Mouse (Mus musculus) layer of hippocampus, adult 11-12 months (tissue): ENCODE measurements at regions not wholly inside any gene's neighbourhood (a gene's known extent, or its start where the extent isn't known, plus 50 kb on each side); places are given as distances from the start of the nearest gene placed in this dataset.

ENCODE experiments used
- DNase-seq: peaks from one replicate; pipeline ENCODE4 v3.0.0; 2022; ENCODE audit warnings: low spot score

DNA sequence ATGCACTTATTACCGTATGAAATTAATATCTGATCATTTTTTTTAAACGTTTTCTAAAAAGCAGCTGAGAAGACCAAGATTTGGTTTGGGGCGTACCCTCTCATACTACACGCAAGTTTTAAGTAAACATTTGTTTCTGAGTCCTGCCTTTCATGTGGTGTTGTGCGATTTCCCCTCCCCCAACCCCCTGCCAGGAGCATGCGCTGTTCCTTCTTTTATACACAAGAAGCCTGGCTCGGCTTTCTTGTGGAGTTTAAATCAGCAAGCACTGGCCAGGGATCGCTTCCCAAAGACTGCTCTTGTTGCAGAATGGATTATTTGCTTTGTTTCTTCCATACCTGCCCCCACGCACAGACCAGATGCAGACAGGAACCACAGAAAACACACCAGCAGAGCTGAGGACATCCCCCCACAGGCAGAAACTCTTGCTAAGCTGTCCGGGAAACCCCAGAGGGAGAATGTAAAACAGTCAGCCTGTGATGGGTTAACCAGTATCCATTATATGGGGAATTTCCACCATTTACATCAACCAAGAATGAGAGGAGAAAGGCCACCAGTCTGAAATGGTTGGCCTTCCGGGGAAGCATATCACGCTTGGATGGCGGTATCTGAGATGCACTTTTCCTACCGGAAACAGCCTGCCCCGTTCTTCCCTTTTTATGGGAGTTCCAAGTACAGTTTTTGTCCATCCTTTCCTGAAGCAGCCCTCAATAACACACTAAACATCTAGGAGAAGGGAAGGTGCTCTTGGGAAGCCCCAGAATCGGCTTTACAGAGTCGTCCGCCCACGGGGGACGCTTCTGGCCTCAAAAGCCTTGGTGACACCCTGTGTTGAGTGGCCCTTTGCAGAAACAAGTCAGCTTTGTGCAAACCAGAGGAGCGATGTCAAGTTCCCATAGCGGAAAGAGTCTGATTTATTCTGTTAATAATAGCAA lies 91.3 kb downstream of the Tomm20 start:
- no peak for DNase-seq

DNA sequence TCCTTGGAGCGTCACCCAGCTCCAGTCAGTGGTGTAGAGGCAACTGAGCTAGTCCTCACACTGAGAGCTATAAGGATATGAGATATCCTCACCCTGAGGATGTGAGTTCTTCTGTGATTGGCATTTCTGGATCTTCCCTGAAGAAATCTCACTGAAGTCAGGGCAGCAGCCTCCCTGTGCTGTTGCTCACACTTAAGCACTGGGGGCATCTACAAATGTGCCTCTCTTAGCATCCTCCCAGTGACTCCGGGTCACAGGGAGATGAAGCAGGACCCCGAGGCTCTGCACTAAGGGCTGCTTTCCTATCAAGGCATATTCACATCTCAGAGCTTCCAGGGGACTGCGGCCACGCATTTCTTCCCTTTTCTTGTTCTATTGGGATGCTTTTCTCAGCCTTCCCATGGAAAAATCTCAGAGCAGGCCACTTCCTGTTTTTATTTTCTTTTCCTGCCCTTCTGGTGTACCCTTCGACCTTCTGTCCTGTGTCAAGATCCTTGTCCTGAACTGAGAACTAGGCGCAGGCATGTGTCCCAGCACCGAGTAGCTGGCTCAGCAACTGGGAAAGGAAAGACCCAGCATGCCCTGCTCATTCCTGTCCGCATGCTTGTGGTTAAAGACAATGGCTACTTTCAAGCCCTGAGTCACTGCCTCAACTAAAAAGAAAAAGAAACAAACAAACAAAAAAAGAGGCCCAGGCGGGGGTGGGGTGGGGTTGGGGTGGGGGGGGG lies 92.8 kb downstream of the Tomm20 start:
- no peak for DNase-seq

DNA sequence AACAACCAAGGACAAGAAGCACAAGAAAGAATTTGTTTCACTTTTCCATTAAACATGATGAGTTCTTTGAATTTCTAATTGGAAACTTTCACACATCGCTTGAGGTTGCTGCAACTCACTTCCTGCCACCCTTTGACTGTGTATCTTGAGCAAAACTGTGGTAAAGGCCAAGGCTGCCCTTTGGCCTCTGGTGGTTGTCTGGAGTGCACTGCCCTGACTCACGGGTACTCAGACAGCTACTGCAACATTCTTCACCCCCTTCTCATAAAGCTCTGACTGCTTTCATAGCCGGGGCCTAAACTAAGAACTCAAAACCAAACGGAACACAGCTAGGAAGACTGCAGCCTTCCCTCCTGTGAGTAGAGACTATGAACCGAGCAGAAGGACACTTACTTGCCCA lies 93.5 kb downstream of the Tomm20 start:
- DNase-seq, result no peak

DNA sequence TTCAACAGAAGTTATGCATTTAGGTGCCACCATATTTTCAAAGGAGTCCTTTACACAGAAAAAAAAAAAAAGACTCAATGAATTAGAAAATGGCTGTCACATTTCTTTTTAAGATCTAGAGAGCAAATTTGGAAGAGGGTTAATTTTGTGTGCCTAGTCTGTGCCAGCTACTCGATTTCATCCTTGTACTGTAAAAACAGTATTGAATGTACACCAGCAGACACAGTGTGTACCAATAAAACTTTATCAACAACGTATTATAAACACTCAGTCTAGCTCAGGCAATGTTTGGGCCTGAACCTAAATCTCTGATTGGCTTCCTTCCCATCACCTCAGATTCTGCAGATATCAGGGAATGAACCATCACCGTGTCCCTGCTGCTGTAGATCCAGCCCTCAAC lies 93.9 kb downstream of the Tomm20 start:
- no peak for DNase-seq

DNA sequence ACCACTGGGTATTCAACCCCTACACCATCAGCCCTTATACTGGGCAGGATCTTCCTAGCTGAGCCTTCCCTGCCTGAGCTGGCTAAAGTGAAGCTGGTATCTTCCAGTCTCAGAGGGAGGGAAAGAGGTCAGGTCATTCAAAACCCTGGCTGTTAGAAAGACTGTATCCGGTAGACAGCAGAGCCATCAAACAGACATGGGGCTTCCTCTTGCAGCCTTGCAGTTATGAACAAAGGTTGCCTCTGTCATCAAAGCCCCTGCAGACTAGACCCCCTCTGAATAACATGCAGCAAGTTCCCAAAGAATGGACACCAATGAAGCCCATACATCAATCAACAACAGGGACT lies 95.5 kb downstream of the Tomm20 start:
- DNase-seq, result no peak

DNA sequence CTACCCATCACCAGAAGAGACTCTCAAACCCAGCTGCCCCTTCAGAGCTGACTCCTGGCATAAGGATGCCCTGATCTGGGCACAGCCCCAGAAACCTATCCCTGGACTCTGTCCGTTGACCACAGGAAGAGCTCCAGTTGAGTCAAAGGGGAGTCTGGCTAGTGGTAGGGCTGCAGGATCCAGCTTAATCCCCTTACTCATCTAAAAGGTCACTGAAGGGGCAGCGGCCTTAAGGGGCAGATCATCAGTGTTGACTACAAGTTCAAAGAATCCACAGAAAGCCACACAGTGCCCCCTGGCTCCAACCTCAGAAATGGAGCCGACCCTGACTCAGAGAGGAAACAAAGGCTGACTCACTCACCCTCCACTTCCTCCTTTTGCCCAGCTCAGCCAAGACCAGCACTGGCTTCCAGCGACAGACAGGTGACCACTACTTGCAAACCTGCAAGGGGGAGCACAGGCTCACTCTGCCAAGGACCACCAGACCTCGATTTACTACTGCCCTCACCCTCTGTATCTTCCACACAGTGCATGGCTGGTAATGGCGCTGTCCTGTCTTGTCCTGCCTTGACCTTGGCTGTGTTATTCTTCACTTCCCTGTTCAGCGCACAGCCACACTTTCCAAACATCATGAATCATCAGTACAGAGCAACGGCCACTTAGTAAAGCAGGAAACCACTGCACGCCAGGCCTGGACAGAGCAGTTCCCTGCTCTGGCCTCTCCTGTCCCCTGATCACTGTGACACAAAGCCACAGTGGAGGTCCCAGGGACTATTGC lies 96.0 kb downstream of the Tomm20 start:
- peak; percentile 73 for DNase-seq

DNA sequence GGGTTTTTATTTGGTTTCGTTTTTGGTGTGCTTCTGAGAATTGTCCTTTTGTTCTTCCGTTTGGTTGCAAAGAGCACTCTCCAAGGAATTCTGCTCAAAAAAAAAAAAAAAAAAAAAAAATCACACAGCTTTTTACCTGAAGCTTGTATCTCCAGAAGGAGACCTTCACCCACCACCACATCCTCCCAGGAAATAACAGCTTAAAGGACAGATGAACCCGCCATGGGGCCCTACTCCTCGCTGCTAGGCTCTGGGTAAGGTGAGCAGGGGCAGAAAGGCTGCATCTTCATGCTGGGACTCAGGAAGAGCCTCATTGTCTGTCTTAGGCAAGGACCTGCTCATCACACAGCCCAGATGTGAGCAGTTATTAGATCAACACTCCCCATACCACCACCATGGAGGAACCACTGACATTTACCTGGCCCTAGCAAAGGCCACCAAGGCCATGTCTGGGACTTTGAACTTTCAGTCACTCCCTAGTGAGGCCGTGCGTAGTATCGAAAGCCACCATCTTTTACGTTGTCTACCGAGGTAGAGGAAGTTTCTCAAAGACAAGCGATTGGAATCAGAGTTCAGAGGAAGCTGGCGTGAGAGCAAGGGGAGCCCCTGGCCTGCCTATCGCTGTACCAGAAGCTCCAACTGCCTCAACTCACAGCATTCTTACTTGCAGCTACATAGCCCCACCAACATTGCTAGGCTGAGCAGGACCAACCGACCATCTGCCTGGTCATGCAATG lies 97.1 kb downstream of the Tomm20 start:
- DNase-seq, result no peak

DNA sequence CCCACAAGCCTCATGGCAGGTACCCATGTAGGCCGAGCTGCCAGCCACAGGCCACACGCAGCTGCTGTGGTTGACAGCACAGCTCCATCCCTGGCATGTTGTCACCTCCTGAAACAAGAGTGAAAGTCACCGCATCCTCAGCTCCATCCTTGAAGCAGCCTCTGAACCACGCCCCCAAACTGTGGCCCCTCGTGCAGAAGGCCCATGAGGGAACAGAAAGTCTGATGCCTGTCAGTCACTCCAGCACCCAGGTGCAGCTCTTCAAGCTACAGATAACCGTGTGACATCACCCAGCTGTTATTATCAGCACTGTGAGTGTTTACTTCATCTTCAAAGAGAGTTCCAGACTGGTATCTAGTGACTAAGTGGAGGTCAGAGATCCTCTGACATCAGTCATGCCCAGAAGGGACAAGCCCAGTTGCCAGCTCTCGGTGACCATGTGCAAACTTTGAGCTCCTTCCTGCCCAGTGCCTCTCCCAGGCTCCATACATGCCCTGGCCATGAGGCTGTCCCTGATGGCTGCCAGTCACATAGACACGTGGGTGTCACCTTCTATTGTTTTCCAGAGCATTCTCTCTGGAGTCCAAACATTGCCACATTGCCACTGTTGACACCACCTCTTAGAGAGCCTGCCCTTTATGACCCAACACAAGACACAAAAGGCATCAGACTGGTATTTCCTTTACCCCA lies 97.8 kb downstream of the Tomm20 start:
- peak; percentile 43 for DNase-seq

DNA sequence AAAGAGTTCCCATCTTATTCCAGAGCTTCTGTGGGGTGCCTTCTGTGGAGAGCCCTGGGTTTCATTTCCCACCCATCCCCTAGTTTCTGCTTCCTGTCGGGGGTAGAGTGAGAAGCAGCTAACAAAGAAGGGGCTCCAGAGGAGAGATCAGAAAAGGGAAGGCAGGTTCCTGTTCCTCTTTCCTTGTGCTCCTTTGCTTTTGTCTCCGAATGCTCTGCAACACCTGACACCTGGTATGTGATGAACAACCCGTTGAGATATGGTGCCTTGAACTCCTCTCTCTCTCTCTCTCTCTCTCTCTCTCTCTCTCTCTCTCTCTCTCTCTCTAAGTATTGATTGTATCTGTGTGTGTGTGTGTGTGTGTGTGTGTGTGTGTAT lies 99.5 kb downstream of the Tomm20 start:
- no peak for DNase-seq

DNA sequence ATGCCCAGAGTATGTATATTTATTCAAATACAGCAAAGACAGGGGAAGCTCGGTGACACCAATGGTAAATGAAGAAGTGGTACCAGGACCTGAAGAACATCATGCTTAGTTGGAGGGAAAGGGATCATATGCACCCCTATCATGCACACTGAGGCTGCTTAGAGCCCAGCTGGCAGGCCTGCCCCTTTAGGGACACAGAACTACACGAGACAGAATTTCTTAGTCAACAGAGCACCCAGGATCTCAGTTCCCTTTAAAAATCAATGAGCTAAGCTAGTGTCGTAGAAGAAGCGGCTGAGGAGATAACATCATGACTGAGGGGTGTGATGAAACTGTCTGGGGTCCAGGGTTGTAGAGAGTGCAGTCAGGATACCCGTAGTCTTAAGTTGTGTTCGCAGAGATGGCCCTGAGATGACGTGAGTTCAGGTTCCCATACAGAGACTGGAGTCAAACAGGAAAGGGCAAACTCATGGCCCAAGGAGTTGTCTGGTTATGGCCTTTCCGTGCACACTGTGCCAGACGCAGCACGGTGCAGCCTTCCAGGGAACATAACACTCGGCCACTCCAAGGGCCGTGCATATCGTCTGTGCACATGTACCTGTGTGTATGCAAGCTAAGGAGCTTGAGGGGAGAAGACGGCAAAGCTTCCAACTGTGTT lies 100.0 kb downstream of the Tomm20 start:
- DNase-seq, result no peak

DNA sequence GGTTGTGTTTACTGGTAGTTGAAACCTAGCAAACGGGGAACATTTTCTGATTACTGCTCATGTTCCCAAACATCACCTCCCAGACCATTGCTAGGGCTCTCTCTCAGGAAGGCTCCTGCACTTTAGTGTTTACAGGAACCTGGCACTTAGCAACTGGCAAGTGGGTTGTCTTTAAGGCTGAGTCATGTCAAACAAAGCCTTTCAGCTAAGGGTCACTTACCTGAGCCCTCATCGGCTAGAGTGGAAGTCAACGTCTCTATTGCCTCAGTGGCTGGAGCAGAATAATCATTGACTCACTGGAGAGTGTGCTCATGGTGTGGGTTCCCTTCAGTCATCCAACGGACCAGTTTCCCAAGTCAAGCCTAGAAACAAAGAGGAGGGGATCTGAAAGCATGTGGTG lies 101.0 kb downstream of the Tomm20 start:
- no peak for DNase-seq

DNA sequence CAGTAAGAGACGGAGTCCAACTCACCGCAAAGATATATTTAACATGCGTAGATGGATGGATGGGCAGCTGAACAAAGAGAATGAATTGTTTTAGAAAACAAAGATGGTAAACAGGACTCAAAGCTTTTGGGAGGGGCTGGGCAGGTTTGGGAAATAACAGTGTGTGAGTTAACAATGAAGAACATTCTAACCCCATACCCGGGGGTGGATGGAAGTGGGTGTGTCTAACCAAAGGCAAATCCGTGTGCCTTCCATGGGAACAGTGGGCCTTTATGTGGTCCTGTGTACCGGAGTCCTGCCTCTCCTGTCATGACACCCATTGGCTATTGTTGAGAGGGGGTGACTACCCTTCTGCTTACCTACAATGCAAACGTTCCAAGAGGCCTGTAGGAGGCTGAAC lies 104.5 kb downstream of the Tomm20 start:
- DNase-seq, result no peak

DNA sequence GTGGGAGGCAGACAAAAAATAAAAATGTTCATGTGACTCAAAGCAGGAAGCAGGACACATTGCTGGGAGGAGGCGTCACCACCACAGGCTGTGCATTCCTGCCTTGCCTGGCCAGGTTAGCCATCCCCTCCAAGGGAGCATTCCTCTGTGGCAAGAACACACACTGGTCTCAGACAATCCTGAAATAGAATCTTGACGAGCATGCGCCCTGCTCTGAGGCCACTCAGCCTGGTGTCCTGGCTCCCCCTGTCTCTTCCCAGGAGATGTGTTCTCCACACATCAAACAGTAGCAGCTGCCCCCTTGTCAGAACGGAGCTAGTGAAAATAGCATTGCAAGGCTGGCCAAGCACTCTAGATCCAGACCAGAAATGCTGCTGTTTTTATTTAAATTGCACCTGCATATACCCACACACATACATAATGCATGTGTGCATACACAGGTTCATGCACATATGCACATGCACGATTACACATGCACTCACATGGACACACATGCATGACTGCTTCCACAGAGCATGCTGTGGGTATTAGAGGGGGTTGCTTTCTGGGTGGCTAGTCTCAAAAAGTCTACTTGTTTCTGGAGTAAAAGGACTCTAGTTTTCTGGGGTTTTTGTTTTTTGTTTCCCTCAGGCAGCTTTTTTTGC lies 105.8 kb downstream of the Tomm20 start:
- peak; percentile 79 for DNase-seq

DNA sequence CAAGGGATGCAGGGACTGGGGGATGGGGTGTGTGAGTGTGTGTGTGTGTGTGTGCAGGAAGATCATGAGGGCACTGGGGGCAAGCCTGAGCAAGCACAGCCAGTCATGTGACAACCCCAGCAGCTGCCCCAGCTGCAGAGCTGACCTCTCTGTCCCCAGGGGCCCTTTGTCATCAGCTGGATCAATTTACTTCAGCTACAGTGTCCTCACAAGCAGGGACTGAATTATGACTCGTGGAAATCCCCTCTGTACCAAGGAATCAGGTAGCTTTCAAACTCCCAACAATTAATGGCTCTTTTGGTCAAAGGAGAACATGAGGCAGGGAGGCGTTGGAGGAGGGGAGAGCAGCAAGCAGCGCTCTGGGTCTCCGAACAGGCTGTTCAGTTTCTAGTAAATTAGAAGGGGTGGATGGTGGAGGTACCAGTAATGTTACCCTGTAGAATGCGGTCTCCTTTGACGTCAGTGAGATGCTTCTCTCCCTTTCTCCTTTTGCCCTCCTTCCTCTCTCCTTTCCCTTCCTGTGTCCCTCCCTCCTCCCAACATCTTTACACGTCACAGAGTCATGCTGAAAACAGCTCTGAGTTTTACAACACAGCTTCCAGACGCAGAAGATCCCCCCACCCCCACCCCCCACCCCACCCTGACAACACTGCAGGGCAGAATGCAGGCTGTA lies 106.5 kb downstream of the Tomm20 start:
- peak; percentile 55 for DNase-seq

DNA sequence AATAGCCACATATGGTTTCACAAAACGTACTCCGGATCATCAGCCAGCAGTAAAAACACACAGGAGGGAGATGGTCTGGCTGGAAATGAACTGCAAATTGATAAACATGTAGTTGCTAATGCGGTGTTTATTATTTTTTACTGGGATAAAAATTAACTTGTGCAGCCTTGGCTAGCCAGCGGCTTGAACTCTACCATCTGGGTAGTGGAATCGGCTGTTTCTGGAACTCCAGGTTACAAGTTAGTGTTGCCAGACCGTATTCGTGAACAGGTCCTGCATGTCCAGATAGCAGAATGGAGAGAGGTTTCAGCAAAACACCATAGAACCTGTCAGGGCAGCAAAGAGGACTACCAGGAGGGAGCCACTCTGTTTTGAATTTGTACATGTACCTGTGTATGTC lies 107.4 kb downstream of the Tomm20 start:
- DNase-seq, result no peak

DNA sequence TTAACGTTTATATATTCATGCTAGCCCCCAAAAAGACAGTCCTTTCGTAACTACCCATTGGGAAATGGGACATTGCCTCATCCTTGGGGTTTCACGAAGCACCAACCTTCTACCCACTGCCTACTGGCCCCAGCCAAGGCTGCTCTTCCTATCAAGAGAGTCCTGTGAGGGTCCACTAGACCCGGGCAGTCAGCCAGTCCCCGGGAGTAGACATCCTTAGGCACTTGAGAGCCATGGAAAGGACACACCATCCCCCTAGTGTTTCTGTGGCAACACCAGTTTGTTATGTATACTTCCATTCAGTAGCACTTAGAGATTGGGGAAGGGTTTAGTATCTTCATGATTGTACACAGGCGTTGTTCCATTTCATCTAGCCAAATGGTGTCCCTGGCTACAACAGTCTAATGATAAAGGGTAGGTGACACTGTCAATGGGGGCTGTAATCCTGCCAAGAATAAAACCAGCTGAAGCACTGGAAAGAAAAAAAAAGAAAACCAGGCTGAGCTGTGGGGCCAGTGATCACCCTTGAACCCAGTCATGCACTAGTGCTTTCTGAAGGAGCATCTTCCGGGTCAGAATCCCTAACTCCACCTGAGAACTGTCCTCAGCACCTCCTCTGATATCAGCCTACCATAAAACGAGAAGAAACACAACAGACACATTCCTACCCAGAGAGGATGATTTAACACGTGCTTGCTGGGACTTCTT lies 108.2 kb downstream of the Tomm20 start:
- DNase-seq, result no peak

DNA sequence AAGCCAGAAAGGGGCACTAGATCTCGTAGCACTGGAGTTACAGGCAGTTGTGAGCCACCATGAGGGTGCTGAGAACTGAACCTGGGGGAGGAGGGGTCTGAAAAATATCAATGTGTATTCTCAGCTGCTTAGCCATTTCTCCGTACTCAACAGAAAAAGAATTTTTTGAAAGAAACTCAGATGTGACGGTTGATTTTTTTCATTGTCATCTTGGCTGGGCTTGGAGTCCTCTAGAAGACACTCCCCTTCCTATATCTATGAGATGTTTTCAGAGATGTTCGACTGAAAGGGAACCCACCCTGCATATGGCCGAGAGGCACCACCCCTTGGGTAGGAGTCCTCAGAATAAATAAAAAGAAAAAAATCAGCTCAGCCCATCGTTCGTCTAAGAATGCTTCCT lies 110.1 kb downstream of the Tomm20 start:
- DNase-seq, result no peak

DNA sequence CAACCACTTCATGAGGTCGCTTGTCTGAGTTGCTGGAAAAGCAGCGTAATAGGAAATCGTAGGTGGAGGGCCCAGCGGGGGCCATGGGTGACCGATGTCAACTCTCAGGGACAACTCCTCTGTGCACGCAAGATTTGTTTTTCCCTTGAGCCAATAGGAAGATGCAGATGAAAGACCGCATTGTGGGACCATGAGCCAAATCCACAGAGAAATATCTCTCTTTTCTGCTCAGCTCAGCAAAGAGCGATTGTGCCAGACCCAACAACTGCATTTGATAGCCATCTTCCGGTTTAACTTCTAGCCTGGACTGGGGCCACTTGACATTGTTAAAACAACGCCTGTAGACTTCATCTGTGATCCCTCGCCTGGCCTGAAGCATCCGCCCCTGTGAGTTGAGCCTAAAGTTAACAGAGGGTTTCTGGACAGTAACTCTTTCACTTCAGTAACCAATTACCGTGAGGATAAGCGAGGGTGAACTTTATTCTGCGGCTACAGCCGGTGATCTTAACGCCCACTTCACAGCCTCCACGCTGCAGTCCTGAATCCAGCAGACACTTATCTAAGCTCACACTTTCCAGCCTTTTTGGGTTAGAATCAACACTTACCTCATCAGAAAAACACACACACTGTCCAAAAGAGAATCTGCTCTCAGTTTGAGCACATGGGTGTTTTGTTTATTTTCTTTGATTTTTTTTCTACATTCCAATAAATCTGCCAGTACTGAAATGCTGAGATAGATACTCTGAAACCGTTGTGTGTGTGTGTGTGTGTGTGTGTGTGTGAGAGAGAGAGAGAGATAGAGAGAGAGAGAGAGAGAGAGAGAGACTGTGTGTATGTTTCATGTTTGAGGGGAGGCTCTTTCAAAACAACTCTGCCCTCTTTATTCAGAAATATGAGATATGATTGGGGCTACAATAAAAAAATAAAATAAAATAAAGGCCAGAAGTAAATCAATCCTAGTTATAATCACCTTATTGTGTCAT lies 111.9 kb downstream of the Tomm20 start:
- DNase-seq, result no peak
